8 mouse cellular contexts compared by ENCODE assay signal in the genomic region with DNA sequence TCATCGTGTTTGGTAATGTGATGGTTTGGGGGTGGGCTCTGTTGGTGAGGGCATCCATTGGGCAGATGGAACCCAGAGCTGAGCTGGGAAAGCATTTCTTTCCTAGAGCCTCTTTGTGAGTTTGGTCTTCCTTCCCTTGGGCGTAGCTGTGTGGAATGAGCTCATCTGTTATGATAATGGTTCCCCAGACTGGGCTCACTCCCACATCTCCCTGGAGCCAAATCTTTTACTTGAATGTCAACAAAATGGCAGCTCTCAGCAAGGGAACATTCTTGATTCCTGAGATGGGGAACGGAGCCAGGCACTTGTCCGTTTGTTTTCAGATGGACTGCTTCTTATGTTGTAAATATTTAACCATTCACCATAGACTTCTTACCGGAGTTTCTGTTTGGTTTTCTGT.
DNase-seq lines count a peak whose midpoint lies in the region.

No protein-coding gene starts in this region.

- peak; percentile 36 for DNase-seq in embryo, embryonic 10 days (ENCODE audit: low spot score)
- DNase-seq in embryo, embryonic 10.5 days (ENCODE audit: low spot score), result no peak
- peak; percentile 18 to 32 for DNase-seq in urinary bladder, postnatal 36 days (ENCODE audit: low spot score in 2 of 2)
- no peak for DNase-seq in urinary bladder, adult 2 months (ENCODE audit: low spot score)
- DNase-seq in layer of hippocampus, adult 9-11 months, result peak; percentile 43
- no peak for DNase-seq in cerebellum, postnatal 4 days (ENCODE audit: low spot score in 2 of 2)
- DNase-seq in gastrocnemius, postnatal 25 days, result no peak
- DNase-seq in cerebellum, adult 11-12 months, result no peak

Comparison
In these comparisons a context has a peak if more than half of its experiments do, and no peak if none do; other contexts are left out.
1. DNase-seq: peak in embryo, embryonic 10 days (single experiment), urinary bladder, postnatal 36 days (2 of 2) and layer of hippocampus, adult 9-11 months (single experiment); none in embryo, embryonic 10.5 days (single experiment), urinary bladder, adult 2 months (single experiment), cerebellum, postnatal 4 days (0 of 2), gastrocnemius, postnatal 25 days (single experiment) and cerebellum, adult 11-12 months (single experiment).